In the genomic region with DNA sequence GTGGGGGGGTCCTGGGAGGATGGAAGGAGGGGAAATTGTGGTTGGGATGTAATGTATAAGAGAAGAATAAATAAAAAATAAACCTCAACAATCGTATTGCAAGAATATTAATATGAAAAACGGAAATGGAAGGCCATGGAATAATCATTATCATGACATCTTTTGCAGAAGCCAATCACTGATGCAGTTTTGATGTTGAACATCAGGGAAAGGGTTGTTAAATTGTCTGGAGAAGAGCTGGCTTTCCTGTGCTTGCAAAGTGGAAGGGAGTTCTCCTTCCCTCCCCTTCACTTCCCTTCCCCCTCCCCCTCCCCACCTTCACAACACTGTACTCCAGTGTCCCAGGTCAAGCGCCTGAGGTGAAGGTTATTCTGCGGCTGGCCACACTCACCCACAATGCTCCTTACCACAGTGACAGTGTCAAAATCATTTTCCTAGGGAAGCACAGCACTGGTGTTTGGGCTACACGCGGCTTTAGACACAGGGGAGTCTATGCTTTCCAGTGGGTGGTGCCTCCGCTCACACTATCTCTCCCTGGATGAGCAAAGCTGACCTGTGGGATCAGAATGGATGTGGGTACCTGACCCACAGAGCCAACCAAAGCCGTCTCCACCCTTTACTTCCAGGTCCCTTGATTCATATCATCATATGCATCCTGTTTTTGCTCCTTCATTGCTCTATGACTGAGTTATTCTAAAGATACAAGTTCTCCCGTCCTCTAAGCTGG, we compare ENCODE assay signal across 18 mouse cellular contexts. TPM values are rescaled to one million over a fixed set of nuclear protein-coding genes. Genes with fewer than 3 reads are reported as not detected.
DNase-seq lines count a peak whose midpoint lies in the region; ATAC-seq and TF ChIP-seq lines count a peak whose summit lies in the region.
"Had no signal": no experiment of that assay in that cellular context is flagged by ENCODE, and none has a peak within 500 bp of the region (broad histone marks: within the 10 kb centered on the region; RNA-seq: fewer than 3 reads in every experiment).

No protein-coding gene starts in this region.

- WGBS in forebrain, embryonic 10.5 days: 80% methylated on average over 9 of the region's 9 CpGs
- WGBS in forebrain, embryonic 13.5 days: 86% methylated on average over 9 of the region's 9 CpGs
- 69% methylated on average over 9 of the region's 9 CpGs for WGBS in lung, embryonic 14.5 days

- H3K4me3 ChIP-seq in forebrain, embryonic 10.5 days: no peak overlapping the region
- H3K4me3 ChIP-seq in forebrain, embryonic 13.5 days: no peak overlapping the region
- no peak overlapping the region for H3K4me3 ChIP-seq in lung, embryonic 14.5 days (ENCODE audit: low read depth, low read length)
- H3K4me3 ChIP-seq: forebrain, embryonic 12.5 days had no signal

- no peak for ATAC-seq in forebrain, embryonic 13.5 days
- 0 out of 2 replicates have a peak, but pooled peaks have one; percentile 44 for ATAC-seq in lung, embryonic 14.5 days (ENCODE audit: insufficient read depth)
- peak; percentile 20 for ATAC-seq in megakaryocyte-erythroid progenitor cell, adult 5-6 weeks (replicated peaks; ENCODE audit: low FRiP score, low TSS enrichment, poor library complexity, severe bottlenecking)

- H3K4me2 ChIP-seq in forebrain, embryonic 13.5 days: no peak overlapping the region
- no peak overlapping the region for H3K4me2 ChIP-seq in lung, embryonic 14.5 days
- H3K4me2 ChIP-seq: forebrain, embryonic 12.5 days had no signal

- H3K9ac ChIP-seq in forebrain, embryonic 13.5 days: no peak overlapping the region
- H3K9ac ChIP-seq in lung, embryonic 14.5 days: no peak overlapping the region
- H3K9ac ChIP-seq: forebrain, embryonic 12.5 days had no signal

- H3K36me3 ChIP-seq in forebrain, embryonic 10.5 days (replicated peaks): no peaks in the 10 kb centered on the region
- no peaks in the 10 kb centered on the region for H3K36me3 ChIP-seq in forebrain, embryonic 13.5 days (ENCODE audit: poor library complexity, severe bottlenecking)
- H3K36me3 ChIP-seq in lung, embryonic 14.5 days (ENCODE audit: insufficient read depth): no peaks in the 10 kb centered on the region
- H3K36me3 ChIP-seq: forebrain, embryonic 12.5 days had no signal

- no peak for DNase-seq in forebrain, embryonic 10.5 days (ENCODE audit: extremely low spot score, low spot score)
- DNase-seq in lung, embryonic 14.5 days: no peak
- DNase-seq in lung, postnatal 4 days: no peak
- DNase-seq in liver: peak; percentile 64
- DNase-seq in cerebellum, adult 11-12 months: no peak
- DNase-seq in cerebellum, postnatal 25 days: no peak
- DNase-seq: adrenal gland, postnatal 25 days; embryo, embryonic 11 days; kidney, adult 18-20 months; midbrain, embryonic 14.5 days; retina, postnatal 1 day; spleen, adult 18-20 months; thymus, adult 18-20 months had no signal

- H3K27ac ChIP-seq in forebrain, embryonic 10.5 days: peak overlapping the region; percentile 61
- H3K27ac ChIP-seq in forebrain, embryonic 13.5 days: no peak overlapping the region
- H3K27ac ChIP-seq in lung, embryonic 14.5 days (ENCODE audit: low read depth): no peak overlapping the region
- H3K27ac ChIP-seq: forebrain, embryonic 12.5 days had no signal

- peaks cover 5% of the 10 kb centered on the region; the same call in 1 of the 2 replicates for H3K4me1 ChIP-seq in forebrain, embryonic 10.5 days
- H3K4me1 ChIP-seq in forebrain, embryonic 13.5 days: 0 out of 2 replicates have a peak, but pooled peaks cover 3% of the 10 kb centered on the region
- no peaks in the 10 kb centered on the region for H3K4me1 ChIP-seq in lung, embryonic 14.5 days (ENCODE audit: insufficient read depth)

- no peak for TF ChIP-seq CTCF in lung, embryonic 14.5 days (IDR thresholded peaks at IDR 0.05; ENCODE audit: low read depth)

- H3K9me3 ChIP-seq in forebrain, embryonic 10.5 days: no peaks in the 10 kb centered on the region
- H3K9me3 ChIP-seq in forebrain, embryonic 13.5 days (replicated peaks): no peaks in the 10 kb centered on the region; the same call in 1 of the 2 replicates
- H3K9me3 ChIP-seq in lung, embryonic 14.5 days (ENCODE audit: low read depth, low read length): no peaks in the 10 kb centered on the region
- H3K9me3 ChIP-seq: forebrain, embryonic 12.5 days had no signal

- no peaks in the 10 kb centered on the region for H3K27me3 ChIP-seq in forebrain, embryonic 10.5 days (ENCODE audit: poor library complexity, severe bottlenecking)
- H3K27me3 ChIP-seq in forebrain, embryonic 13.5 days: no peaks in the 10 kb centered on the region
- H3K27me3 ChIP-seq in lung, embryonic 14.5 days (ENCODE audit: insufficient read depth, low read length): no peaks in the 10 kb centered on the region
- H3K27me3 ChIP-seq: forebrain, embryonic 12.5 days had no signal

RNA-seq across cellular contexts. Expression of a gene that starts 53.0 kb away (rescaled TPM):
- polyA plus RNA-seq in forebrain, embryonic 10.5 days (2016; fragmentation: Nextera tagmentation; extraction: Ambion mirVana): 0.58 and 0.76 TPM in 2 replicates
- not detected in 2 replicates for polyA plus RNA-seq in forebrain, embryonic 13.5 days (2015; fragmentation: Nextera tagmentation; extraction: Ambion mirVana)
- 0.09 TPM in 1 of 2 replicates, not detected in the other for polyA plus RNA-seq in lung, embryonic 14.5 days (2014; fragmentation: Nextera tagmentation; extraction: Ambion mirVana)
- total RNA-seq in megakaryocyte-erythroid progenitor cell, adult 5-6 weeks (2014; fragmentation: Nextera tagmentation): 11.2 and 12.2 TPM in 2 replicates
- total RNA-seq in megakaryocyte-erythroid progenitor cell, adult 5-6 weeks (2017): 3.7 and 4.2 TPM in 2 replicates
- total RNA-seq: adrenal gland, postnatal 25 days; layer of hippocampus, adult 18-20 months; left cerebral cortex, postnatal 25 days had no signal
- polyA plus RNA-seq: forebrain, embryonic 12.5 days; midbrain, embryonic 14.5 days had no signal
